Mouse (Mus musculus) hindbrain, embryonic 10.5 days (tissue): Measurements from ENCODE around the gene Gpc1. TPM values are rescaled to one million over a fixed set of nuclear protein-coding genes. Genes with fewer than 3 reads are reported as not detected.

ENCODE experiments used
- DNase-seq: peaks from one replicate; pipeline ENCODE4 v3.0.0-alpha.2; 2017; ENCODE audit warnings: low spot score
- H3K27ac ChIP-seq: fragments of 300-500 bp; sonication (generic); 2 replicates; pipeline ENCODE4 v1.5.1; 2016; ENCODE audit warnings: mild to moderate bottlenecking, moderate library complexity
- H3K27me3 ChIP-seq: fragments of 300-500 bp; sonication (generic); 2 replicates; pipeline ENCODE4 v1.6.1; 2016; ENCODE audit warnings: mild to moderate bottlenecking; ENCODE audit not compliant: poor library complexity, insufficient read depth, severe bottlenecking
- H3K36me3 ChIP-seq: fragments of 300-500 bp; sonication (generic); 2 replicates; pipeline ENCODE4 v1.6.1; 2016; ENCODE audit warnings: mild to moderate bottlenecking, moderate library complexity
- H3K4me1 ChIP-seq: fragments of 300-500 bp; sonication (generic); replicated peaks from 2 replicates; pipeline ENCODE4 v1.6.1; 2016; ENCODE audit warnings: mild to moderate bottlenecking
- H3K4me3 ChIP-seq: fragments of 300-500 bp; sonication (generic); 2 replicates; pipeline ENCODE4 v1.5.1; 2016; ENCODE audit warnings: mild to moderate bottlenecking, moderate library complexity
- H3K9me3 ChIP-seq: fragments of 300-500 bp; sonication (generic); 2 replicates; pipeline ENCODE4 v1.6.1; 2016; ENCODE audit warnings: mild to moderate bottlenecking, moderate library complexity
- WGBS: fragments of 180-500 bp; shearing (Covaris S2); methylation state at CpG from one replicate; pipeline ENCODE4 v1.1.7; 2016; 5-methylcytosine and 5-hydroxymethylcytosine counted together
- microRNA counts: library from miRNA; unstranded; fragments of <30 nt; microRNA quantifications from one replicate; lab custom pipeline; 2017
- polyA plus RNA-seq: library from polyadenylated mRNA; unstranded; fragments of >200 nt; fragmentation: Nextera tagmentation; extraction: Ambion mirVana; gene quantifications from 2 replicates; pipeline ENCODE4 v1.2.1, GENCODE M21; 2016

The Gpc1 gene
- polyA plus RNA-seq, 1 experiment from 2014 or later: 72.1 TPM

- 78% methylated on average over 4 of the region's 4 CpGs for WGBS
- no peak overlapping the region for H3K4me3 ChIP-seq
- H3K4me1 ChIP-seq: peaks cover 35% of the 10 kb centered on the region
- H3K27me3 ChIP-seq: peaks cover 57% of the 10 kb centered on the region
- no peaks in the 10 kb centered on the region for H3K9me3 ChIP-seq
- H3K36me3 ChIP-seq: no peaks in the 10 kb centered on the region
- no peak overlapping the region for H3K27ac ChIP-seq
- no peak for DNase-seq
Measured at GRCm38 (mm10) chr1:92903627-92904026, 72.2 kb downstream of the Gpc1 start.

- H3K27ac ChIP-seq: no peak overlapping the region
- no peak for DNase-seq
- peaks cover 52% of the 10 kb centered on the region for H3K27me3 ChIP-seq
- no peak overlapping the region for H3K4me3 ChIP-seq
- WGBS: 90% methylated on average over 2 of the region's 2 CpGs
- H3K9me3 ChIP-seq: no peaks in the 10 kb centered on the region
- H3K4me1 ChIP-seq: peaks cover 48% of the 10 kb centered on the region
- H3K36me3 ChIP-seq: no peaks in the 10 kb centered on the region
Measured at GRCm38 (mm10) chr1:92905703-92906310, 74.4 kb downstream of the Gpc1 start.

GRCm38 (mm10) chr1:92906779-92907631 is 75.6 kb downstream of the Gpc1 start, which contains the start of gene Dusp28:
Dusp28 (plus strand) TSS chr1:92906981.
- Histone ChIP-seq H3K27me3 (peaks cover 40% of the 10 kb centered on the region), H3K27ac (peak within 1 kb of the TSS; percentile 90), H3K4me1 (peaks cover 60% of the 10 kb centered on the region), H3K9me3 (no peaks in the 10 kb centered on the region), H3K36me3 (no peaks in the 10 kb centered on the region), H3K4me3 (peak within 1 kb of the TSS; percentile 80)
- under 1% methylated on average over 81 of the region's 81 CpGs for WGBS
- peak; percentile 92 for DNase-seq

- no peak for DNase-seq
- Histone ChIP-seq H3K27ac (peak overlapping the region; percentile 90), H3K9me3 (no peaks in the 10 kb centered on the region), H3K4me3 (peak overlapping the region; percentile 80), H3K4me1 (peaks cover 63% of the 10 kb centered on the region), H3K36me3 (no peaks in the 10 kb centered on the region), H3K27me3 (peaks cover 32% of the 10 kb centered on the region)
- 47% methylated on average over 20 of the region's 20 CpGs for WGBS
Measured at GRCm38 (mm10) chr1:92907632-92908360, 76.4 kb downstream of the Gpc1 start.

GRCm38 (mm10) chr1:92908664-92909063 is 77.2 kb downstream of the Gpc1 start:
- Histone ChIP-seq H3K36me3 (peaks cover 3% of the 10 kb centered on the region; the same call in 1 of the 2 replicates), H3K27ac (no peak overlapping the region), H3K27me3 (peaks cover 24% of the 10 kb centered on the region), H3K9me3 (no peaks in the 10 kb centered on the region), H3K4me3 (no peak overlapping the region), H3K4me1 (peaks cover 61% of the 10 kb centered on the region)
- DNase-seq: no peak
- WGBS: 91% methylated on average over 3 of the region's 3 CpGs

- DNase-seq: peak; percentile 39
- 73% methylated on average over 4 of the region's 4 CpGs for WGBS
- H3K4me1 ChIP-seq: peaks cover 61% of the 10 kb centered on the region
- no peaks in the 10 kb centered on the region for H3K9me3 ChIP-seq
- peaks cover 6% of the 10 kb centered on the region for H3K36me3 ChIP-seq
- H3K27me3 ChIP-seq: peaks cover 22% of the 10 kb centered on the region
- H3K27ac ChIP-seq: no peak overlapping the region
- H3K4me3 ChIP-seq: no peak overlapping the region
Measured at GRCm38 (mm10) chr1:92909068-92909467, 77.6 kb downstream of the Gpc1 start.

MicroRNAs within 50 kb of the gene (microRNA counts, 519-probe panel; counts per million panel counts)
- microRNA mmu-miR-149 (lab: Ali Mortazavi, UCI): 4,205 counts per million, percentile 90 among the panel's probes with 10 or more counts

Other genes with a start within 250 kb of the Gpc1 start
- not detected in 2 replicates for gene Olfr1412, start 245.9 kb upstream of the Gpc1 start, polyA plus RNA-seq
- not detected in 2 replicates for gene Olfr1411, start 237.2 kb upstream of the Gpc1 start, polyA plus RNA-seq
- not detected in 2 replicates for gene Olfr1410, start 225.9 kb upstream of the Gpc1 start, polyA plus RNA-seq
- 0.18 TPM in 1 of 2 replicates, not detected in the other for gene Olfr12, start 213.9 kb upstream of the Gpc1 start, polyA plus RNA-seq
- gene Cops9, start 189.7 kb upstream of the Gpc1 start, polyA plus RNA-seq: 391 and 433 TPM in 2 replicates
- gene Otos, start 182.8 kb upstream of the Gpc1 start, polyA plus RNA-seq: 0.07 TPM in 1 of 2 replicates, not detected in the other
- 0.29 and 0.30 TPM in 2 replicates for gene Ankmy1, start 71.3 kb downstream of the Gpc1 start, polyA plus RNA-seq
- 10.8 and 11.1 TPM in 2 replicates for gene Dusp28, start 75.3 kb downstream of the Gpc1 start, polyA plus RNA-seq
- gene Rnpepl1, start 79.1 kb downstream of the Gpc1 start, polyA plus RNA-seq: 27.3 and 27.5 TPM in 2 replicates
- 44.6 and 53.0 TPM in 2 replicates for gene Capn10, start 102.7 kb downstream of the Gpc1 start, polyA plus RNA-seq
- 0.05 and 0.51 TPM in 2 replicates for gene Gpr35, start 119.2 kb downstream of the Gpc1 start, polyA plus RNA-seq
- gene Aqp12, start 174.7 kb downstream of the Gpc1 start, polyA plus RNA-seq: not detected in 2 replicates